Mouse (Mus musculus) embryo, embryonic 10.5 days (tissue): ENCODE measurements around the gene Acat3.
"Not testable (repeated sequence)": the region's sequence is repeated elsewhere in the genome, so short reads cannot be mapped to it uniquely, and the experiment has no call there.

Source experiments
- DNase-seq: peaks from one replicate; pipeline ENCODE4 v3.0.0-alpha.2; 2015; ENCODE audit warnings: low spot score

Gene Acat3

GRCm38 (mm10) chr17:12916588-12917380, 23.6 kb downstream of the Acat3 start:
- DNase-seq: peak; percentile 60

DNA sequence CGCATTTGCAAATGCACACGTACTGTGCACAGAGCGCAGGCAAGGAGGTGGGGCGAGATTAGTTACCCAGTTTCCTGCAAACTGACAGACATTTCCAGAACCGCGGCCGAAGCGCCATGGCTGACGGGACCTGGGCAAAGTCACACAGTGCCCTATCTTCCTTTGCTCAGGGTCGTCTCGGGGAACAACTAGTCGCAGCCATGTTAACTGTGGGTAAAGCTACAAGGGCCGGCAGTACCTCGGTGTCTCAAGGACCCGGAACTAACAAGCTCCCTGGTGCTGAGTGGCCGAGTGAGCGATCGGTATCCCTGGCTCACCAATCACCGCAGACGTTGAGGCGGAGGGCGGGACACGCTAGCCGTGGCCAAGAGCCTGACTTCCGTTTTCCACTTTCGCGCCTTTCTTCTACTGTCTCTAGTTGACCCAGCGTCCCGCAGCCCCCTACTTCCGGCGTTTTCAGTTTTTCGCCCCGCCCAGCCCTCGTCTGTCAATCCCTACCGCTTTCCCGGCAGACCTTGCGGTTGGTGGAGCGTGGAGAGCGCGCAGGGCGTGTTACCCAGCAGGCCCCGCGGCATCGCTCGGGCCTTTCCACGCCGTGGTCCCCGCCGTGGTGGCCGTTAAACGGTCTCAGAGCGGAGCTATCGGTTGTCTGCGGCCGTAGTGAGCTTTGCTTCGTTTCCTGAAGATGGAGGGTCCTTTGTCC, 24.4 kb downstream of the Acat3 start, which contains the start of gene Mrpl18:
TSS of gene Mrpl18 (minus strand) at position 465 of the 703 bp plus-strand sequence.
- peak; percentile 100 for DNase-seq

DNA sequence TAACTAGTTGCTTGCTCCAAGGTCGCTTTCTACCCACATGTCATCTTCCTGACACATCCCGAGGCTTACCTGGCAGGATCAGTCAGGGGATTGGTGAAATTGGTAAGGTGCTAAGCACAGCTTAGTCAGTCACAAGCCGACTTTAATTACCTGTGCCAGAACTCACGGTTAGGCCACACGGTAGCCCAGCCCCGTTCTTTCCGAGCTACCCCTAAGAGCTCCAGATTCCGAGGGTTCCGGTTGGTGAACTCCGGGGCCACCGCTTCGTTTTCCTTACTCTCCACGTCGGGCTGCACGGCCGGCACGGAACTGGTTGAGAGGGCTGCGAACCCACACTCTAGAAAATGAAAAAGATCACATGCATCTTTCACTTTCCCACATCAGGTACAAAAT, 24.9 kb downstream of the Acat3 start, which contains the start of gene Tcp1:
TSS of gene Tcp1 (plus strand) at position 214 of the 393 bp plus-strand sequence.
- peak; percentile 33 for DNase-seq

DNA sequence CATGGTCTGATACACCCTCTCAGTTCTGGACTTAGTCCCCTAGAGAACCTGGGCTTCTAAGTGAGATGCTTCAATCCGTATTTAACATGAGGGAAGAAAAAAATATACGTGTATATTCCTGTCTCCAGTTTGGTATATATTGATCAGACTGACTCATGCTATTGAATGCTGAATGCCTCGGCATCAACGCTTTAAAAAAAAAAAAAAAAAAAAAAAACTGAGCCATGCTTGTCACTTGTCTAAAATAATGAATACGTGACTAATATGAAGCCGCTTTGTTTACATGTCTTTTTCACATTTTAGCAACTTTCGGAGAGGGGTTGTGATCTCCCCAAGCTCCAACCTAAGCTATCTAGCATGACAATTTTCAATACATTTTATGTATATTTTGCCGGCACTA, 30.0 kb downstream of the Acat3 start:
- DNase-seq: no peak

GRCm38 (mm10) chr17:12909361-12910280, 30.8 kb downstream of the Acat3 start, which contains the start of gene Pnldc1:
Pnldc1 (minus strand) TSS chr17:12910230.
- DNase-seq: no peak

DNA sequence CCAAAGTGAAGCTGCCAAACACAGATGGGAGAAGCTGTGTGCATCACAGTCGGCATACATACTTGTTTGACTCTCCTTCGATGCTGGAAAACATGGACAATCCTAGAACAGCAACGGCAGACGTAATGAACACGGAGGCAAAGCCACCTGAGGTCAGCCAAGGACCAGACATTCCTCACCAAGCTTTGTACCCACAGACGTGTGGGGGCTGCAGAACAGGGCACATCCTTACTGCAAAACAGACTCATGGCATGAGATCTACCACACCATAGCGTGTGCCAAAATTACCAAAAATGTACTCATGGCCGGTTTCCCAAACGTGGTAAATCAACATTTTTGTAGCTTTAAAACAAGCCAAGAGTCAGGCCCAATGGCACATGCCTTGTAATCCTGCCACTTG, 34.0 kb downstream of the Acat3 start:
- DNase-seq: no peak

DNA sequence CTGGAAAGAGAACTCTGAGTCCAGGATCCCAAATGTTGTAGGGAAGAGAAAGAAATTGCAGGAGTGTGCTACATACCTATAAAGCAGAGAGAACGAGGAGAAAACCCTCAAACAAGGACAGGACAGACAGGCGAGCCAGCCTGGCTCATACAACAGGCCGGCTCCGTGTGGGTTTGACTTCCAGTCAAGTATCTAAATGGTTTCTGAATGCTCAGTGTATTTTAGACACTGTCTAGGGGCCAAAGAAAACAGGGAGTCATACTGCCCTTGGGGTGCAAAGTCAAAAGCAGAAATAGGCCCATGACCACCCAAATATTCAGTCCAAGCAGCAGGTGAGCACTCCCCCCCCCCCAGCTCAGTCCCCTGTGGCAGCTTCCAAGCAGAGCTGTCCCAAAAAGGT, 34.6 kb downstream of the Acat3 start:
- DNase-seq: no peak

- no peak for DNase-seq
These were observed 36.1 kb downstream of the Acat3 start for GRCm38 (mm10) chr17:12904349-12904748.

DNA sequence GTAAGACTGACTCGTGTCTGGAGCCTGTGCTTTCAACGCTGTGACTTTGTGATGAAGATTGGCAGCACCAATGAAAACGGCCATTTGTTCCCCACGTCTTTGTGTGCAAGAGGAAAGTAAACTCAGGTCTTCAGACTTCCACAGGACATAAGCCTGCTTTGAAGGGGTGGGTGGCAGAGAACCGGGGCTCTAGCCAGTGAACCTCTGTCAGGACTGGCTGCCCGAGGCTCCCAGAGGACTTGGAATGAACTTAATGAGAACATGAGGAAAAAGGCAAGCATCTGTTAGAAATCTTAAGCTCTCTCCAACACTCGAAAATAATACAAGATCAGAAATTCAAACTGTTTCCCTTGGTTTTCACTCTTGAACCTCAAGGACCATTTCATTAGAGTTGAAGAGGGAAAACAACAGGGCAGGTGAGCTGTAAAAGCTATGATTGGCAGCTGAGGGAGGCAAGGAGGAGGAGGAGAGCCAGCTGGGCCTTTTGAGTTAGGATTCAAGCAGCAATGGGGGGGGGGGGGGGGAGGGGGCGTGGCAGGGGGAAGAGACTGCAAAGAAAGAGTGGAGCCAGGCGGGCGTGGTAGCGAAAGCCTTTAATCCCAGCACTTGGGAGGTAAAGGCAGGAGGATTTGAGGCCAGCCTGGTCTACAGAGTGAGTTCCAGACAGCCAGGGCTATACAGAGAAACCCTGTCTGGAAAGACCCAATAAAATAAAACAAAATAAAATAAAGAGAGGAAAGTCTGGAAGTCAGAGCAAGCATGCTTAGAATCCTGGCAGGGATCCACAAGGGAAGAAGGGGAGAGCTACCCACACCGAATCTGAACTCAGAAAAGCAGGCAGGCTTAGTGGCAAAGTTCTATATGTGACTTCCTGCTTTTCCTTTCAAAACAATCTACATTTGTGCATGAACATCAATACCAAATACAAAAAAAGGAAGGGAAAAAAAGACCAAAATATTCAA, 36.7 kb downstream of the Acat3 start:
- peak; percentile 36 for DNase-seq

GRCm38 (mm10) chr17:12902291-12902690, 38.1 kb downstream of the Acat3 start:
- DNase-seq: no peak

DNA sequence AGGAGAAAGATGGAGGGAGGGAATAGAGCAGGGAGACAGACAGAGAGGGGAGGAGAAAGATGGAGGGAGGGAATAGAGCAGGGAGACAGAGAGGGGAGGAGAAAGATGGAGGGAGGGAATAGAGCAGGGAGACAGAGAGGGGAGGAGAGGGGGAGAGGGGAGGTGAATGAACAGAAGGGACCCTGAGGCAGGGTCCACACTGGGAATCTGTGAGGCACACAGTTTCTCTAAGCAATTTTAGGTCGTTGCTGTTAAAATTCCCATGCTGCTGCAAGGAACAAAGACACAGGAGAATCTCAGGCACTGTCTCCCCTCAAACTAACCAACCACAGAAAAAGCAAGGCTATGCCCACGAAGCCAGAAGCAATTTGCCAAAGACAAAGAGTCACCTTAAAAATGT, 41.8 kb downstream of the Acat3 start:
- DNase-seq: not testable (repeated sequence)

- no peak for DNase-seq
These were observed 42.7 kb downstream of the Acat3 start for GRCm38 (mm10) chr17:12897674-12898073.

DNA sequence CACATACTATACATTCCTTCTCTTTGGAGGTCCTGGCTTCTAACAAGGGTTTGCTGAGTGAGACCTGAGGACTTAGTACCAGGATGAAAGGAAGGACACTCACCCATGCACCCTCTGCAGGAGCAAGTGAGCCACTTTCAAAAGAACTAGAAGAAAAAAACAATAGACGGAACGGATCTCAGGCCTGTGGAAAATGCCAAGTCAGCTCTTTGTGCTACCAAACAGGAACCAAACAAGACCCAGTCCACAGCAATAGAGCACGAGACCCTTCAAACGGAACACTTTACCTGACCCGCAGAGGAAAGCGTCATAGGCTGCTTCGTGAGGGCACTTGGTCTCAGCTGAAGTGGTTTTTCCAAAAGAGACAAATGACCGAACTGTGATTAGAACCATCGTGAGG, 48.4 kb downstream of the Acat3 start:
- DNase-seq: no peak

GRCm38 (mm10) chr17:12891054-12891453, 49.3 kb downstream of the Acat3 start:
- no peak for DNase-seq

DNA sequence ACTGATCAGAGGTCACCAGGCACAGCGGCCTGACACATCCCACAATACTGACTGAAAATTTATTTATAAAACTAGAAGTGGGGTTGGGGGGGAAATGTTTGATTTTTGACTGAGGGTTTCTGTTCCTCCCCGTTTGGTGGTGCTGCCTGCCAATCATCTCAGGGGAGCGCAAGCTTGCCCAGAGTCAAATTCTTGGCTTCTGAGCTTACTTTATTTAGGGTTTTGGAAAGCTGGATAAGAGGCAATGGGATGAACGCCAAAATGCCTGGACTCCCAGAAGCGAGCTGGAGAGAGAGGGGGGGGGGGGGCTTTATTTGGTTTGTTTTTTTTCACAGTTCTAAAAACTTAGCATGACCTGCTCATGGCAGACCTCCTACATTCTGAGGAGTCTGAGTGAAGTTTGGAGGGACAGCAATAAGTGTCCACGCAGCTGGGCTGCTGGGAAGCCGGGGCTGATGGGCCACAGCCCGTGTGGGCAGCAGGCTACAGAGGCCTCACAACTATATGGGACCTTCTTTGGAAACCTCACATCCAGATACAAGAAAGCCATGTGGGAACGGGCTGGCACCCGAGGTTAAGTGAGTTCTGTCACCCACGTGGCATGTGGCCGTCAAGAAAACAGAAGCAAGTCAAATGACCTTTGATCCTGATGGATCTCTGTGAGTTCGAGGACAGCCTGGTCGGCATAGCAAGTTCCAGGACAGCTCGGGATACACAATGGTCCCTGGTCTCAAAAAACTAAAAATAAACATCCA, 53.2 kb downstream of the Acat3 start:
- no peak for DNase-seq

DNA sequence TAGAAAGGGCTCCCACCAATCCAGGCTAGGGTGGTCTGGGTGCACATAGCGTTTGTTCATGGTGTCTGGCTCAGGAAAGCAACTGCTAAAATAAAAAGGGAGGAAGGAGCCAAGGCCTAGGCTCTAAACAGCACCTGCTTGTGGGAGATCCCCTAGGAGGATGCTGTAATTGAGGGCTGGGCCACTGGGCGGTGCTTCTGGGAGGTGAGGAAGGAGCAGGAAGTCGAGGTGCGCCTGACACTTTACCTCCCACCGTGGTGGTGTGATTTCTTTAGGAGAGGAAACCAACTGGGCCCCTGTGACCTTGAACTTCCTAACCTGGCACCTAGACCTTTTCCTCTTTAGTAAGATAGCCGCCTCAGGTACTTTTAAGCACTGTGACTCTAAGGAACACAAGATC, 53.8 kb downstream of the Acat3 start:
- DNase-seq: no peak

DNA sequence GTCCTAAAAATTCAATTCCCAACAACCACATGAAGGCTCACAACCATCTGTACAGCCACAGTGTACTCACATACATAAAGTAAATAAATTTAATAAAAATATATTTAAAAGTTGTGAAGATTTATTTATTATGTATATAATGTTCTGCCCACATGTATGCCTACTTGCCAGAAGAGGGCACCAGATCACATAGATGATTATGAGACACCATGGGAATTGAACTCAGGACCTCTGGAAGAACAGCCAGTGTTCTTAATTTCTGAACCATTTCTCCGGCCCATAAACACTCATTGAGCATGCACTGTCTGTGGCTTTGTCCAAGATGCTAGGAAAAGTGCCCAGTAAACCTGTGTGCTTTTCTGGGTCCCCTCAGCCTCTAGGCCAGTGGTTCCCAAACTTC, 59.2 kb downstream of the Acat3 start:
- no peak for DNase-seq

GRCm38 (mm10) chr17:12880178-12880577, 60.2 kb downstream of the Acat3 start:
- DNase-seq: peak; percentile 95

DNA sequence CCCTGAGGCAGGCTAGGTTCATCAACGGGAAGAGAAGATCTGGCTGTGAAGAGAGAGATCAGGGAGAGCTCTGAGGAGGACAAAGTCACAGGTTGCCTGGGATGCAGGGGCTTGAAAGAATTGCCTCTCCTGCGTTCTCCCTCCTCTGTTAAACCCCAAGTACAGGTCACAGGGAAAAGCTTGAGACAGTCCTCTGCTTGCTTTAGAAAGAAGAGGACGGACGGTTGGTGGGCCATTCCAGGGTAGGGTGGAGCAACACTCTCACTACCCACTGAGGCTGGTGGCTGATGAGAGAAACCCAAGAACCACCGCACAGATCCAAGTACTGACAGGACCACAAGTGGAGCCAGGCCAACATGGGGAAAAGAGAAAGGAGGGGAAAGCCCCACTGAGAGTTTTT, 64.7 kb downstream of the Acat3 start, which contains the start of gene Mrgprh:
TSS of gene Mrgprh (plus strand) at position 301 of the 400 bp plus-strand sequence.
- no peak for DNase-seq
